Mouse (Mus musculus) myocyte (in vitro differentiated cells): ENCODE results near the gene Podn.

Source experiments
- REST ChIP-seq: IDR thresholded peaks from one replicate; pipeline ENCODE4 v1.6.1; 2011; ENCODE audit warnings: mild to moderate bottlenecking, control low read depth, moderate library complexity; ENCODE audit not compliant: insufficient read depth, insufficient read length
- SRF ChIP-seq: IDR thresholded peaks from one replicate; pipeline ENCODE4 v1.6.1; 2011; ENCODE audit warnings: low read depth; ENCODE audit not compliant: control insufficient read depth, insufficient read length
- USF1 ChIP-seq: IDR thresholded peaks from one replicate; pipeline ENCODE4 v1.6.1; 2011; ENCODE audit warnings: low read depth, mild to moderate bottlenecking, control low read depth, moderate library complexity

DNA sequence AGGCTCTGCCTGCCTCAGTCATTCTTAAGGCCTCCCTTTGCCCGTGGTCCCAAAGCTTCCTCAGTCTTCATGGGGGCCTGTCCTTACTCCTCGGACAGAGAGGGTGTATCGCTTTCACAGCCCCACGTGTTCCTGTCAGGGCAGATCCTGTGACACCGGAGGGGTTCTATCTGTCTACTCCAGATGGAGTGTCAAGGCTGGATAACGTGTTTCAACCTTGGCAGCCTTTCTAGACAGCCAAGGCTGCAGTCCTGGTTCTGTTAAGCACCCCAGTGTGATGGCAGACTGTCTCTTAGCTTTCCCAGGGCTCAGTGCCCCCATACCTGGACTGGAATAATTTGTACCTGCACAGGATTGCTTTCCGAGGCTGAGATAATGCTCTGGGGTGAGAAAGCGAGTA, 87.7 kb downstream of the Podn start:
- TF ChIP-seq USF1 = no peak
- TF ChIP-seq REST = no peak
- TF ChIP-seq SRF = no peak
